Mouse (Mus musculus): ENCODE results near the gene Neu2. TPM values are rescaled to one million over a fixed set of nuclear protein-coding genes. Genes with fewer than 3 reads are reported as not detected.

Gene Neu2
- polyA plus RNA-seq, 1 experiment from 2014 or later: 2.3 TPM

- ATAC-seq (ENCODE audit: insufficient number of reproducible peaks, insufficient read depth, low FRiP score, low read depth): no peak
- Histone ChIP-seq H3K36me3 (ENCODE audit: control insufficient read depth, insufficient read depth, low read length) (no peaks in the 10 kb centered on the region), H3K9me3 (ENCODE audit: control insufficient read depth, low read depth, low read length) (no peaks in the 10 kb centered on the region), H3K27ac (ENCODE audit: low read length) (no peak overlapping the region), H3K4me3 (ENCODE audit: low read depth, low read length) (no peak overlapping the region), H3K9ac (replicated peaks; ENCODE audit: low read depth, low read length) (no peak overlapping the region), H3K27me3 (ENCODE audit: control insufficient read depth, insufficient read depth, low read length) (no peaks in the 10 kb centered on the region), H3K4me1 (ENCODE audit: control insufficient read depth, insufficient read depth, low read length) (no peaks in the 10 kb centered on the region), H3K4me2 (replicated peaks; ENCODE audit: low read depth, low read length) (no peak overlapping the region)
- WGBS: 65% methylated on average over 1 of the region's 1 CpGs
These were observed 114.4 kb downstream of the Neu2 start for GRCm38 (mm10) chr1:87623977-87624666.

DNA sequence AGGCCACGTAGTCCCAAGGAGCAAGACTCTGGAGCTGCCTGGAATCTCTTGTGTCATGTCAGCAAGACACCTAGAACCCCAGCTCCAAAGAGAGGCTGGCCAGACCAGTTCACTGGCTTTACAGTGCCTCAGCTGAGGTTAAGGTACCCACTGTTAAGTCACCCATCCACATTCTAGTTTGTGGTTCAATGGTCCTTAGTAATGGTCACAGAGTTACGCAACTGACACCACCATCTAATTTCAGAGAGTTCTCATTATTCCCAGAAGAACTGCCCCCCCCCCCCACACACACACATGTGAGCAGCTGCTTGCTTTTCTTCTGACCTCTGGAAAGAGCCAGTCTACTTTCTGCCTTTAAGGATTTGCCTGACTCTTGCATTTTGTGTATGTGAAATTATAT is 115.1 kb downstream of the Neu2 start:
- Histone ChIP-seq H3K4me3 (ENCODE audit: low read depth, low read length) (no peak overlapping the region), H3K9ac (replicated peaks; ENCODE audit: low read depth, low read length) (no peak overlapping the region), H3K27me3 (ENCODE audit: control insufficient read depth, insufficient read depth, low read length) (no peaks in the 10 kb centered on the region), H3K27ac (ENCODE audit: low read length) (no peak overlapping the region), H3K4me1 (ENCODE audit: control insufficient read depth, insufficient read depth, low read length) (no peaks in the 10 kb centered on the region), H3K4me2 (replicated peaks; ENCODE audit: low read depth, low read length) (no peak overlapping the region), H3K9me3 (ENCODE audit: control insufficient read depth, low read depth, low read length) (no peaks in the 10 kb centered on the region), H3K36me3 (ENCODE audit: control insufficient read depth, insufficient read depth, low read length) (no peaks in the 10 kb centered on the region)
- 91% methylated on average over 2 of the region's 2 CpGs for WGBS
- ATAC-seq (ENCODE audit: insufficient number of reproducible peaks, insufficient read depth, low FRiP score, low read depth): no peak

DNA sequence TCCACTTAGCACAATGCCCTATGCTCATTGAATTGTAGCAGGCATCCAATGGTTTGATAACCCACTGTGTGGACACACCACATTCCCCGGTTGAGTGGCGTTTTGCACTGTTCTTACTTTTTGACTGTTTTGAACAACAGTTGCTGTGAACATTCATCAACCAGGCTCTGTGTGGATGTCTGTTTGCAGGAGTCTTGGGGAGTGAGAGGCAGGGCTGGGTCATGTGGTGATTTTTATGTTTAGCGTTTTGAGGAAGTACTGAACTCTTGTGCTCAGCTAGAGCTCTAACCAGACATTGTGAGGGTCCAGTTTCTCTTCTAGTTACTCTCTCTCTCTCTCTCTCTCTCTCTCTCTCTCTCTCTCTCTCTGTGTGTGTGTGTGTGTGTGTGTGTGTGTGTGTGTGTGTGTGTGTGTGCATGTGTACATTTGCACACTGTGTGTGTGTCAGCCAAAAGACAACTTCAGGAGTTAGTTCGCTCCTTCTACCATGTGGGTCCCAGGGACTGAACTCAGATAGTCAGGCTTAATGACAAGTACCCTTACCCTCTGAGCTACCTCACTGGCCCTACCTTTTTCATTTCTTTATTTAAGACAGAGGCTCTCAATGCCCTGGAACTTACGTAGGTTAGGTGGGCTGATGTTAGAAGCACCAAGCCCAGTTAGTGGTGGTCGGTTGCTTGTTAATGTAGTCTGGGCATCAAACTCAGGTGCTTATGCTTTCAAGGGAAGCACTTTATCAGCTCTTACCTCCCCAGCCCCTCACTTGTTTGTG is 115.8 kb downstream of the Neu2 start:
- ATAC-seq (ENCODE audit: insufficient number of reproducible peaks, insufficient read depth, low FRiP score, low read depth): no peak
- H3K36me3 ChIP-seq (ENCODE audit: control insufficient read depth, insufficient read depth, low read length): no peaks in the 10 kb centered on the region
- H3K4me1 ChIP-seq (ENCODE audit: control insufficient read depth, insufficient read depth, low read length): no peaks in the 10 kb centered on the region
- no peaks in the 10 kb centered on the region for H3K27me3 ChIP-seq (ENCODE audit: control insufficient read depth, insufficient read depth, low read length)
- no peak overlapping the region for H3K4me3 ChIP-seq (ENCODE audit: low read depth, low read length)
- H3K9ac ChIP-seq (replicated peaks; ENCODE audit: low read depth, low read length): no peak overlapping the region
- H3K27ac ChIP-seq (ENCODE audit: low read length): no peak overlapping the region
- no peaks in the 10 kb centered on the region for H3K9me3 ChIP-seq (ENCODE audit: control insufficient read depth, low read depth, low read length)
- no peak overlapping the region for H3K4me2 ChIP-seq (replicated peaks; ENCODE audit: low read depth, low read length)
- 74% methylated on average over 6 of the region's 6 CpGs for WGBS

DNA sequence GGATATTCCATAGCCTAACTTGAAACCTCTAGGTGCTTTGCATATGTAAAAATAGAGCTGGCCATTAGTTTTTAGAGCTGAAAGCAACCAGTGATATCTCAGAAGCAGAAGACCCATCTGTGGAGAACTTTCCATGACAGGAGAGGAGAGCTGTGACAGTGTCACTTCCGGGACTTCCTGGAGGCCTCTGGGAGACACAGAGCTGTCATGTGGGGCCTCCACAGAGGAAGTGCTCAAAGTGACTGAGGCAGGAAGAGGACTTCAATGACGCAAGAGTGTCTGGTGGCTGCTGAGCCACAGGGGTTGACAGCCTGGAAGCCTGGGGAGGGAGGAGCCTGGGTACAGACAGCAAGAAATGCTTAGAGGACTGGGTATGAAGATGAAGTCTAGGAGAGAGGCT is 116.7 kb downstream of the Neu2 start:
- H3K36me3 ChIP-seq (ENCODE audit: control insufficient read depth, insufficient read depth, low read length): no peaks in the 10 kb centered on the region
- no peaks in the 10 kb centered on the region for H3K9me3 ChIP-seq (ENCODE audit: control insufficient read depth, low read depth, low read length)
- H3K27me3 ChIP-seq (ENCODE audit: control insufficient read depth, insufficient read depth, low read length): no peaks in the 10 kb centered on the region
- WGBS: 51% methylated on average over 2 of the region's 2 CpGs
- H3K4me1 ChIP-seq (ENCODE audit: control insufficient read depth, insufficient read depth, low read length): no peaks in the 10 kb centered on the region
- no peak overlapping the region for H3K27ac ChIP-seq (ENCODE audit: low read length)
- H3K9ac ChIP-seq (replicated peaks; ENCODE audit: low read depth, low read length): no peak overlapping the region
- no peak overlapping the region for H3K4me2 ChIP-seq (replicated peaks; ENCODE audit: low read depth, low read length)
- H3K4me3 ChIP-seq (ENCODE audit: low read depth, low read length): no peak overlapping the region
- ATAC-seq (ENCODE audit: insufficient number of reproducible peaks, insufficient read depth, low FRiP score, low read depth): peak; percentile 37; the same call in 1 of the 2 replicates

DNA sequence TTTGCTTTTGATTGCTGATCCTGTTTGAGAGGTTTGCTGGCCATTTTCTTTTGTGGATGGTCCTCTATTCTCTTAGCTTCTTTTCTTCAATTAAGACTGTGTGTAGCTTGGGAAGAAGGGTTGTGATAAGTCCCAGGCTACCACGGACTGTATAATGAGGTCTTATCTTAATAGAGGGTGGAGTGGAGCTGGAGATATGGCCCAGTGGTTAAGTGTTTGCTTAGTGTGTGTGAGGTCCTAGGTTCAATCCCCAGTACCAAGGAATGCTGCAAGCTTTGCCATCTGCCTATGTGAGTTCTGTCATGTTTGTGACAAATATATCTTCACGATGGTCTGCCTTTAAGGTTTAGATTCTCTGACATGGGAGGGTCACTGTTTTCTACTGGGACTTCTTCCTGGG is 118.4 kb downstream of the Neu2 start:
- Histone ChIP-seq H3K9ac (replicated peaks; ENCODE audit: low read depth, low read length) (no peak overlapping the region), H3K4me3 (ENCODE audit: low read depth, low read length) (no peak overlapping the region), H3K9me3 (ENCODE audit: control insufficient read depth, low read depth, low read length) (no peaks in the 10 kb centered on the region), H3K27me3 (ENCODE audit: control insufficient read depth, insufficient read depth, low read length) (no peaks in the 10 kb centered on the region), H3K27ac (ENCODE audit: low read length) (no peak overlapping the region), H3K4me1 (ENCODE audit: control insufficient read depth, insufficient read depth, low read length) (no peaks in the 10 kb centered on the region), H3K36me3 (ENCODE audit: control insufficient read depth, insufficient read depth, low read length) (no peaks in the 10 kb centered on the region), H3K4me2 (replicated peaks; ENCODE audit: low read depth, low read length) (no peak overlapping the region)
- WGBS: 43% methylated on average over 2 of the region's 2 CpGs
- ATAC-seq (ENCODE audit: insufficient number of reproducible peaks, insufficient read depth, low FRiP score, low read depth): no peak

GRCm38 (mm10) chr1:87631584-87631983 is 121.9 kb downstream of the Neu2 start:
- WGBS: 65% methylated on average over 10 of the region's 10 CpGs
- no peak overlapping the region for H3K4me2 ChIP-seq (replicated peaks; ENCODE audit: low read depth, low read length)
- H3K27ac ChIP-seq (ENCODE audit: low read length): no peak overlapping the region
- no peaks in the 10 kb centered on the region for H3K4me1 ChIP-seq (ENCODE audit: control insufficient read depth, insufficient read depth, low read length)
- H3K36me3 ChIP-seq (ENCODE audit: control insufficient read depth, insufficient read depth, low read length): no peaks in the 10 kb centered on the region
- no peak overlapping the region for H3K4me3 ChIP-seq (ENCODE audit: low read depth, low read length)
- no peaks in the 10 kb centered on the region for H3K27me3 ChIP-seq (ENCODE audit: control insufficient read depth, insufficient read depth, low read length)
- no peaks in the 10 kb centered on the region for H3K9me3 ChIP-seq (ENCODE audit: control insufficient read depth, low read depth, low read length)
- no peak for ATAC-seq (ENCODE audit: insufficient number of reproducible peaks, insufficient read depth, low FRiP score, low read depth)
- no peak overlapping the region for H3K9ac ChIP-seq (replicated peaks; ENCODE audit: low read depth, low read length)

DNA sequence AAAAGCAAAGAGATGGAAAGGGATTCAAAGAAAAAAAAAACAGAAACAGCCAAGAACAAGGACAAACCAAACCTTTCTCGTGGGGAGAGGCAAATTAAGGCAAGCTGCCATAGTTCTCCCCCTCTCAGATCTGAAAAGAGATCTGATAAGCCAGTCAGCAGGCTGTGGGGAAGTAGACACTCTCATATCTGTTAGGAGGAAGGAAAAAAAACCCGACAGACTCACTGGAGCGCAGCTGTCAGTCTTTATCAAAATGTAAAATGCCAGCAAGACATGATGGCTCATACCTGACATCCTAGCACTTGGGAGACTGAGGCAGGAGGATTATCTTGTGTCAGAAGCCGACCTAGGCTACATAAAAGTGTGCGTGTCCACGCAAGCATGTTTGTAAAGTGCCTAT is 122.5 kb downstream of the Neu2 start:
- Histone ChIP-seq H3K27ac (ENCODE audit: low read length) (no peak overlapping the region), H3K27me3 (ENCODE audit: control insufficient read depth, insufficient read depth, low read length) (no peaks in the 10 kb centered on the region), H3K9me3 (ENCODE audit: control insufficient read depth, low read depth, low read length) (no peaks in the 10 kb centered on the region), H3K9ac (replicated peaks; ENCODE audit: low read depth, low read length) (no peak overlapping the region), H3K4me2 (replicated peaks; ENCODE audit: low read depth, low read length) (no peak overlapping the region), H3K4me1 (ENCODE audit: control insufficient read depth, insufficient read depth, low read length) (no peaks in the 10 kb centered on the region), H3K36me3 (ENCODE audit: control insufficient read depth, insufficient read depth, low read length) (no peaks in the 10 kb centered on the region), H3K4me3 (ENCODE audit: low read depth, low read length) (no peak overlapping the region)
- 69% methylated on average over 6 of the region's 6 CpGs for WGBS
- no peak for ATAC-seq (ENCODE audit: insufficient number of reproducible peaks, insufficient read depth, low FRiP score, low read depth)

DNA sequence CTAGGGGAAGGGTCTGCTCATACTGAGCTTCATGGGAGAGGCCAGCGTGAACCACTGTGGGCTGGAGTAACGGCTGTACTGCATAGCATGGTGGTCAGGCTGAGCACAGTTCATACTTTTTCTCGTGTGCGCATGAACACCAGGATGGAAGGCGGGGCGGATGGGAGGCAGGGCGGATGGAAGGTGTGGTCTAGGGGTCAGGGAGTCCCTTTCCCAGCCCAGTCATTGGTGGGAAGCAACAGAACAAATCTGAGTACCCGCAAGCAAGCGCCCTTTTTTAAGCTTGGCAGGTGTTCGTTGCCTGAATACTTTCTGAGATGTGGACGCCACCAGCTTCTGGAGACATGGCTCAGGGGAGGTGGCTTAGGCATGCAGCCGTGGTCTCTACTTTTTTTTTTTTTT is 127.0 kb downstream of the Neu2 start:
- Histone ChIP-seq H3K27ac (ENCODE audit: low read length) (no peak overlapping the region), H3K9me3 (ENCODE audit: control insufficient read depth, low read depth, low read length) (no peaks in the 10 kb centered on the region), H3K36me3 (ENCODE audit: control insufficient read depth, insufficient read depth, low read length) (no peaks in the 10 kb centered on the region), H3K4me3 (ENCODE audit: low read depth, low read length) (no peak overlapping the region), H3K27me3 (ENCODE audit: control insufficient read depth, insufficient read depth, low read length) (no peaks in the 10 kb centered on the region), H3K9ac (replicated peaks; ENCODE audit: low read depth, low read length) (no peak overlapping the region), H3K4me1 (ENCODE audit: control insufficient read depth, insufficient read depth, low read length) (no peaks in the 10 kb centered on the region), H3K4me2 (replicated peaks; ENCODE audit: low read depth, low read length) (no peak overlapping the region)
- 85% methylated on average over 12 of the region's 12 CpGs for WGBS
- no peak for ATAC-seq (ENCODE audit: insufficient number of reproducible peaks, insufficient read depth, low FRiP score, low read depth)

Data from stomach, embryonic 14.5 days (tissue).